Mouse (Mus musculus): ENCODE results near the gene Olfr1242. TPM values are rescaled to one million over a fixed set of nuclear protein-coding genes. Genes with fewer than 3 reads are reported as not detected.

Olfr1242 gene
- total RNA-seq (2014; fragmentation: Nextera tagmentation) (not detected in 2 replicates), total RNA-seq (2017) (not detected in 2 replicates)

DNA sequence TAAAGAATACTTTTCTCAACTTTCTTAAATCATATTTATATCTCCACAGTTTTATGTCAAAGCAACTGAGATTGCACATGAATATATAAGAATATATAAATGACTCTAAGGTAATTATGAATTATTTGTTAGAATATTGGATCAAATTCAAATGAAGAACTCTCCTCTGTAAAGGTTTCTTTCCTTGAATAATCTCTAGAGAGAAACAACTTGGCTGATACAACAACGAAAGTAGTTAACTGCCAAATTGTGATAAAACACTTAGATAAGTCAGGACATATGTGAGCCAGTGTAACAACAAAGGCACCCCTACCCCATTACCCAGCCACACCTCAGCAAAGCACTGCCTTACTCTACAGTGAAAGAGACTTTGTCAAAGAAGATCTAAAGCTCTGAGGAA lies at the start of gene Olfr1242:
Gene Olfr1242 (minus strand): TSS at position 101 of the 400 bp plus-strand sequence.
- no peak for ATAC-seq (replicated peaks; ENCODE audit: poor library complexity, severe bottlenecking)

DNA sequence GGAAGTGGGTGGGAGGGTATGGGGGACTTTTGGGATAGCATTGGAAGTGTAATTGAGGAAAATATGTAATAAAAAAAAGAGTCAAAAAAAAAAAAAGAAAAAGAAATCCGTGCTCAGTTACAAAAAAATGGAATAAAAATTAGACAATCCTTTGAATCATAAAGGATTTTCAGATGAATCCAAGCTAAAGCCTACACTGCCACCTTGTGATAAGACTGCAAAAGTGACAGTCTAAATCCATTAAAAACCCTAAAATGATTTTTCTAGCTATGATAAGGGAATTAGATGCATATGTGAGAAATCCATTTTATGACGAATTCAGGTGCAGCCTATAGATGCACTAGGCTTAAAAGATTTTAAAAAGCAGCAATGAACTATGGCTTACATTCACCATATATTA lies 46.4 kb upstream of the Olfr1242 start:
- no peak for ATAC-seq (replicated peaks; ENCODE audit: poor library complexity, severe bottlenecking)

DNA sequence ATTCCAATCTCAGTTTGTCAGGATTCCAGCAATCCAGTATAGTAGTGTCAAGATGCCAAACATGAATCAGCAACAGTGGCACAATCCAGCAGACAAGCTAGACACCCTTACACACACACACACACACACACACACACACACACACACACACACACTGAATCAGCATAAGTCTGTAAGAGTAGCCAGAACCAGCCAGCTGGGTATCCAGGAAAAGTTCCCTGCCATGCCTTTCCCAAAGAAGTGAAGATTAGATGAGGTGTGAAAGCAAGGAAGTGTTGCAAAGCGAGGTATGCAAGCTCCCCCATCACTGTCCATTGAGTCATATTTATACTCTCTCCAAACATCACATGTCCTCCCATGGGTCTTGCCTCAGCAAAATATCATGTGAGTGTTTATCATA lies 41.8 kb upstream of the Olfr1242 start:
- no peak for ATAC-seq (replicated peaks; ENCODE audit: poor library complexity, severe bottlenecking)

DNA sequence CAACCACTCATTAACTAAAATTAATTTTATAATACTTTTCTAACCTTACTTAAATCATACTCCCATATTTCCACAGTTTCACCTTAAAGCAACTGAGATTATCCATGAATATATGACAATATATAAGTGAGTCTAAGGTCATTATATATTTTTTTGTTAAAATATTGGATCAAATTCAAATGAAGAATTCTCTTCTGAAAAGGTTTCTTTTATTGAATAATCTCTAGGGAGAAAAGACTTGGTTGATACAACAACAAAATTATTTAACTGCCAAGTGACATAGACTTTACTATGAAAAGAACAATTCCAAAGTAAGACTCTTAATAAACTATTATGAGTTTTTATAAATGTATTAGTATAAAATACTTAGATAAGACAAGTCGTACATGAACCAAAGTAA lies 33.3 kb upstream of the Olfr1242 start, which contains the start of gene Olfr1243:
Gene Olfr1243 (minus strand): TSS at position 101 of the 400 bp plus-strand sequence.
- no peak for ATAC-seq (replicated peaks; ENCODE audit: poor library complexity, severe bottlenecking)

DNA sequence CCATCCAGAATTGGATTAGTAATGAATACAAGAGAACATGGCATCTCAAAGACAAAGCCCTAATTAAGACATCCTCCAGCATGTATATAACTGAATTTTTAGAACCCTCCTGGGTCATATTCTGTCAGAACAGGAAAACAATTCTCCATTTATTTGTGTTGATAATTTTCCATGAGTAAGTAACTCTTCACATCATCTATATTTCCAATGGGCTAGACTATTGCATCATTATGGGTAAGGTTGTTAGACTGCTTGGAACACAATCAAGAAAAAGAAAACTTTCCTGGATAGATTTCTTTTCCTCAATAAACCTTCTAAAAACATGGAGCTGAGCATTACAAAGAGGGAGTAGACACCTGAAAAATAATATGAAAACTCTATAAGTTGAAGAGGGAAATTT lies 11.1 kb downstream of the Olfr1242 start, which contains the start of gene Olfr1241:
Gene Olfr1241 (minus strand): TSS at position 101 of the 400 bp plus-strand sequence.
- ATAC-seq (replicated peaks; ENCODE audit: poor library complexity, severe bottlenecking): no peak

DNA sequence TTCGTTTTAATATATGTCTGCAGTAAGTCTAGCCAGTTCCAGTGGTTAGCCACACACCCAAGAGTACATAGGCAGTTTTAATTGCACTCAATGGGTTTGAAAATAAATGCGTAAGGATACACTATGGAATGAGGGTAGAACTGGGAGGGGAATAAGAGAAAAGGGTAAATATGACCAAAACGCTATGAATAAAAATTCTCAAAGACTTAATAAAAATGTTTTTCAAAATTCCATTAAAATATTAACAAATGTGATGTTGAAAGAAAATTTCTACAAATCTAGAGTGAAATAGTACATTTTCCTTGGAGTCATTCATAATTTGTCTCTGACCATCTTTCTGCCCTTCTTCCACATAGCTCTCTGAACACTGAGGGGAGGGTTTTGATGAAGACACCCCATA lies 55.2 kb downstream of the Olfr1242 start, which contains the start of gene Olfr1240:
Gene Olfr1240 (minus strand): TSS at position 101 of the 400 bp plus-strand sequence.
- no peak for ATAC-seq (replicated peaks; ENCODE audit: poor library complexity, severe bottlenecking)

Other genes with a start within 250 kb of the Olfr1242 start
- not detected in 2 replicates for gene Olfr1228, start 244.3 kb downstream of the Olfr1242 start, total RNA-seq (2014; fragmentation: Nextera tagmentation)
- gene Olfr1228, start 244.3 kb downstream of the Olfr1242 start, total RNA-seq (2017): not detected in 2 replicates
- gene Olfr1229, start 210.3 kb downstream of the Olfr1242 start, total RNA-seq (2014; fragmentation: Nextera tagmentation): not detected in 2 replicates
- gene Olfr1229, start 210.3 kb downstream of the Olfr1242 start, total RNA-seq (2017): not detected in 2 replicates
- not detected in 2 replicates for gene Olfr1230, start 201.1 kb downstream of the Olfr1242 start, total RNA-seq (2014; fragmentation: Nextera tagmentation)
- gene Olfr1230, start 201.1 kb downstream of the Olfr1242 start, total RNA-seq (2017): not detected in 2 replicates
- gene Olfr1231, start 191.3 kb downstream of the Olfr1242 start, total RNA-seq (2014; fragmentation: Nextera tagmentation): not detected in 2 replicates
- gene Olfr1231, start 191.3 kb downstream of the Olfr1242 start, total RNA-seq (2017): not detected in 2 replicates
- gene Olfr1232, start 168.7 kb downstream of the Olfr1242 start, total RNA-seq (2014; fragmentation: Nextera tagmentation): not detected in 2 replicates
- not detected in 2 replicates for gene Olfr1232, start 168.7 kb downstream of the Olfr1242 start, total RNA-seq (2017)
- gene Olfr1233, start 155.9 kb downstream of the Olfr1242 start, total RNA-seq (2014; fragmentation: Nextera tagmentation): not detected in 2 replicates
- gene Olfr1233, start 155.9 kb downstream of the Olfr1242 start, total RNA-seq (2017): not detected in 2 replicates
- not detected in 2 replicates for gene Olfr1234, start 133.5 kb downstream of the Olfr1242 start, total RNA-seq (2014; fragmentation: Nextera tagmentation)
- gene Olfr1234, start 133.5 kb downstream of the Olfr1242 start, total RNA-seq (2017): not detected in 2 replicates
- not detected in 2 replicates for gene Olfr1238, start 88.7 kb downstream of the Olfr1242 start, total RNA-seq (2014; fragmentation: Nextera tagmentation)
- gene Olfr1238, start 88.7 kb downstream of the Olfr1242 start, total RNA-seq (2017): not detected in 2 replicates
- not detected in 2 replicates for gene Olfr1239, start 77.9 kb downstream of the Olfr1242 start, total RNA-seq (2014; fragmentation: Nextera tagmentation)
- not detected in 2 replicates for gene Olfr1239, start 77.9 kb downstream of the Olfr1242 start, total RNA-seq (2017)
- gene Olfr1240, start 55.3 kb downstream of the Olfr1242 start, total RNA-seq (2014; fragmentation: Nextera tagmentation): not detected in 2 replicates
- not detected in 2 replicates for gene Olfr1240, start 55.3 kb downstream of the Olfr1242 start, total RNA-seq (2017)
- gene Olfr1241, start 11.2 kb downstream of the Olfr1242 start, total RNA-seq (2014; fragmentation: Nextera tagmentation): not detected in 2 replicates
- not detected in 2 replicates for gene Olfr1241, start 11.2 kb downstream of the Olfr1242 start, total RNA-seq (2017)
- gene Olfr1243, start 33.2 kb upstream of the Olfr1242 start, total RNA-seq (2014; fragmentation: Nextera tagmentation): not detected in 2 replicates
- not detected in 2 replicates for gene Olfr1243, start 33.2 kb upstream of the Olfr1242 start, total RNA-seq (2017)
- not detected in 2 replicates for gene Olfr1245, start 80.1 kb upstream of the Olfr1242 start, total RNA-seq (2014; fragmentation: Nextera tagmentation)
- gene Olfr1245, start 80.1 kb upstream of the Olfr1242 start, total RNA-seq (2017): not detected in 2 replicates
- gene Olfr1246, start 94.8 kb upstream of the Olfr1242 start, total RNA-seq (2014; fragmentation: Nextera tagmentation): not detected in 2 replicates
- not detected in 2 replicates for gene Olfr1246, start 94.8 kb upstream of the Olfr1242 start, total RNA-seq (2017)
- not detected in 2 replicates for gene Olfr1247, start 115.8 kb upstream of the Olfr1242 start, total RNA-seq (2014; fragmentation: Nextera tagmentation)
- not detected in 2 replicates for gene Olfr1247, start 115.8 kb upstream of the Olfr1242 start, total RNA-seq (2017)
- not detected in 2 replicates for gene Olfr1248, start 119.9 kb upstream of the Olfr1242 start, total RNA-seq (2014; fragmentation: Nextera tagmentation)
- not detected in 2 replicates for gene Olfr1248, start 119.9 kb upstream of the Olfr1242 start, total RNA-seq (2017)
- gene Olfr1249, start 136.6 kb upstream of the Olfr1242 start, total RNA-seq (2014; fragmentation: Nextera tagmentation): not detected in 2 replicates
- not detected in 2 replicates for gene Olfr1249, start 136.6 kb upstream of the Olfr1242 start, total RNA-seq (2017)
- not detected in 2 replicates for gene Olfr1250, start 163.1 kb upstream of the Olfr1242 start, total RNA-seq (2014; fragmentation: Nextera tagmentation)
- not detected in 2 replicates for gene Olfr1250, start 163.1 kb upstream of the Olfr1242 start, total RNA-seq (2017)
- not detected in 2 replicates for gene Olfr1251, start 173.6 kb upstream of the Olfr1242 start, total RNA-seq (2014; fragmentation: Nextera tagmentation)
- gene Olfr1251, start 173.6 kb upstream of the Olfr1242 start, total RNA-seq (2017): not detected in 2 replicates
- not detected in 2 replicates for gene Olfr1252, start 226.7 kb upstream of the Olfr1242 start, total RNA-seq (2014; fragmentation: Nextera tagmentation)
- gene Olfr1252, start 226.7 kb upstream of the Olfr1242 start, total RNA-seq (2017): not detected in 2 replicates

All from granulocyte monocyte progenitor cell, adult 5-6 weeks (primary cell).